Mouse (Mus musculus) central nervous system, embryonic 14 days (tissue): ENCODE data around the gene Tk2. TPM values are rescaled to one million over a fixed set of nuclear protein-coding genes. Genes with fewer than 3 reads are reported as not detected.

Experiments used
- polyA plus RNA-seq: library from polyadenylated mRNA; depleted of rRNA; stranded (reverse); fragments of >200 nt; gene quantifications from 2 replicates; pipeline ENCODE4 v1.2.3, GENCODE M21; 2012; rRNA removed

The Tk2 gene
- polyA plus RNA-seq, result 35.7 and 37.4 TPM in 2 replicates

GRCm38 (mm10) chr8:104248276-104248675 is at the start of gene Tk2:
Gene Tk2, minus strand, starts transcription at chr8:104248558.

GRCm38 (mm10) chr8:104293081-104293480 is 44.7 kb upstream of the Tk2 start, which contains the start of gene Cmtm2a:
Gene Cmtm2a, minus strand, starts transcription at chr8:104293181.

GRCm38 (mm10) chr8:104250439-104251367 is 2.3 kb upstream of the Tk2 start, which contains the start of gene Cklf:
Gene Cklf, plus strand, starts transcription at chr8:104250861.

Other genes starting within 250 kb of the Tk2 start
- 29.5 and 38.4 TPM in 2 replicates for gene Cdh5, start 146.9 kb downstream of the Tk2 start, polyA plus RNA-seq
- gene Bean1, start 78.1 kb downstream of the Tk2 start, polyA plus RNA-seq, result 10.2 and 12.3 TPM in 2 replicates
- gene Cklf, start 2.3 kb upstream of the Tk2 start, polyA plus RNA-seq, result 47.6 and 48.8 TPM in 2 replicates
- gene Cmtm2a, start 44.6 kb upstream of the Tk2 start, polyA plus RNA-seq, result not detected in 2 replicates
- gene Gm45711, start 61.5 kb upstream of the Tk2 start, polyA plus RNA-seq, result not detected in 2 replicates
- not detected in 2 replicates for gene Cmtm1, start 61.6 kb upstream of the Tk2 start, polyA plus RNA-seq
- gene Gm11020, start 73.0 kb upstream of the Tk2 start, polyA plus RNA-seq, result not detected in 2 replicates
- gene Cmtm2b, start 73.7 kb upstream of the Tk2 start, polyA plus RNA-seq, result not detected in 2 replicates
- 49.4 and 80.1 TPM in 2 replicates for gene Cmtm3, start 90.9 kb upstream of the Tk2 start, polyA plus RNA-seq
- gene Cmtm4, start 147.2 kb upstream of the Tk2 start, polyA plus RNA-seq, result 17.2 and 17.3 TPM in 2 replicates
- 106 and 111 TPM in 2 replicates for gene Dync1li2, start 194.5 kb upstream of the Tk2 start, polyA plus RNA-seq